Mouse (Mus musculus) granulocyte monocyte progenitor cell, adult 5-6 weeks (primary cell): ENCODE data around the gene Isoc2a. TPM values are rescaled to one million over a fixed set of nuclear protein-coding genes. Genes with fewer than 3 reads are reported as not detected.
"Not testable (repeated sequence)": the region's sequence is repeated elsewhere in the genome, so short reads cannot be mapped to it uniquely, and the experiment has no call there.

Experiments used
- ATAC-seq: replicated peaks from 2 replicates; pipeline ENCODE4 v1.8.0; 2016; ENCODE audit warnings: mild to moderate bottlenecking, moderate TSS enrichment, inconsistent platforms; ENCODE audit not compliant: poor library complexity, severe bottlenecking
- total RNA-seq, 2 experiments: library from RNA; stranded (forward) in 1 of 2; stranded (reverse) in 1 of 2; fragments of 200-712, 200-1000 nt in 1 of 2; fragments of >200 nt in 1 of 2; fragmentation: Nextera tagmentation in 1 of 2; gene quantifications; 2 replicates each; pipeline ENCODE4 v1.2.3; 2014 to 2017

Isoc2a gene
- total RNA-seq, 2 experiments from 2014 or later: 5.3 to 10.7 TPM

- no peak for ATAC-seq
These were observed 12.7 kb upstream of the Isoc2a start for GRCm38 (mm10) chr7:4864130-4864845.

- peak; percentile 24 for ATAC-seq
These were observed 11.9 kb upstream of the Isoc2a start for GRCm38 (mm10) chr7:4865090-4865489.

- peak; percentile 95 for ATAC-seq
These were observed 11.1 kb upstream of the Isoc2a start for GRCm38 (mm10) chr7:4865579-4866493.

- no peak for ATAC-seq
These were observed 10.2 kb upstream of the Isoc2a start for GRCm38 (mm10) chr7:4866631-4867180.

GRCm38 (mm10) chr7:4870133-4870532, 6.8 kb upstream of the Isoc2a start, which contains the start of gene Isoc2b:
TSS of gene Isoc2b (minus strand) at chr7:4870258.
- ATAC-seq: no peak

GRCm38 (mm10) chr7:4877226-4877625, 273 bp downstream of the Isoc2a start:
- ATAC-seq: peak; percentile 47

- 0 out of 2 replicates have a peak, but pooled peaks have one; percentile 32 for ATAC-seq
These were observed 1.2 kb downstream of the Isoc2a start for GRCm38 (mm10) chr7:4878186-4878585.

- not testable (repeated sequence) for ATAC-seq
These were observed 2.1 kb downstream of the Isoc2a start for GRCm38 (mm10) chr7:4879036-4879435.

GRCm38 (mm10) chr7:4886680-4887079, 9.7 kb downstream of the Isoc2a start:
- no peak for ATAC-seq

- ATAC-seq: no peak
These were observed 18.2 kb downstream of the Isoc2a start for GRCm38 (mm10) chr7:4895186-4895585.

- no peak for ATAC-seq
These were observed 22.1 kb downstream of the Isoc2a start for GRCm38 (mm10) chr7:4898851-4899648.

GRCm38 (mm10) chr7:4899649-4900522, 22.9 kb downstream of the Isoc2a start:
- ATAC-seq: peak; percentile 28; the same call in 1 of the 2 replicates

- ATAC-seq: no peak; the same call in 1 of the 2 replicates
These were observed 23.5 kb downstream of the Isoc2a start for GRCm38 (mm10) chr7:4900523-4900851.

- peak; percentile 74 for ATAC-seq
These were observed 24.2 kb downstream of the Isoc2a start for GRCm38 (mm10) chr7:4901171-4901570.

- no peak for ATAC-seq
These were observed 25.5 kb downstream of the Isoc2a start for GRCm38 (mm10) chr7:4902404-4902803.

- ATAC-seq: no peak
These were observed 29.6 kb downstream of the Isoc2a start, which contains the start of gene Gm36210 for GRCm38 (mm10) chr7:4906466-4906950. TSS of gene Gm36210 (minus strand) at chr7:4906516.

- ATAC-seq: no peak
These were observed 34.6 kb downstream of the Isoc2a start for GRCm38 (mm10) chr7:4911561-4911960.

- ATAC-seq: no peak
These were observed 35.3 kb downstream of the Isoc2a start for GRCm38 (mm10) chr7:4912248-4912647.
